Mouse (Mus musculus): ENCODE data around the gene Olfr1026. TPM values are rescaled to one million over a fixed set of nuclear protein-coding genes. Genes with fewer than 3 reads are reported as not detected.

Gene Olfr1026
- polyA plus RNA-seq (2012; rRNA removed): not detected in 2 replicates

DNA sequence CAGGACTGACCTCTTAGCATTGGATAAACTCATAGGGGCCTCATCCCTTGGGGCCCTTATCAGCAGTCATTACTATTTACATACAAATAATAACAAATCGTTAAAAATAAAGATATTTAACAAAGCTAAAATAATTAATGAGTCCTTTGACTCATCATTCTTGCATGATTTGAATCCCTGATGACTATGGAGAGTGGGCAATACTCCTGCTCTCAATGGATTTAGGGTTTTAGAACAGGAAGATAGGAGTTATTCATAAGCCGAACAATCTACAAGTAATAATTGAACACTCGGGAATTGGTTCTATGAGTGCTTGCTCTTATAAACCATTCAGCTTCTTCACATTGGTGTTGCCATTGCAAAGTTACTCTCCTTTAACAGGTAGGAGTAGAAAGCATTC is at the start of gene Olfr1026:
Gene Olfr1026 (plus strand): TSS at position 301 of the 400 bp plus-strand sequence.

DNA sequence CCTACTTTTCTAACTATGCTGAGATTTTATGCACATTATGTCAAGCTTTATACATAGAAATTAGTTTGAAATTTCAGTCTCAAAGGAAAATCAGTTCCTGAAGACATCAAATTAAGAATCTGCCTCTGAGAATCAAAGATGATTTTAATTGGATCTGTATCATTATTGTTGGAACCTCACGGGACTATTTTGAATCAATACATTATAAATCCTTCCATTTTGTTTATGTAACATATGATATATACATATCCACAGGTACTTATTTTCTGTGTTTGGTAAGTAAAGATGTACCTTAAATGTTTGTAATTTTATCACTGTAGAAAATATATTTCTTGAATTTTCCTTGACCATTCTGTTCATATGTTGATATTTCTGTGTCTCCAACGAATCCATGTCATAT is 36.0 kb upstream of the Olfr1026 start, which contains the start of gene Olfr1023:
Gene Olfr1023 (plus strand): TSS at position 301 of the 400 bp plus-strand sequence.

DNA sequence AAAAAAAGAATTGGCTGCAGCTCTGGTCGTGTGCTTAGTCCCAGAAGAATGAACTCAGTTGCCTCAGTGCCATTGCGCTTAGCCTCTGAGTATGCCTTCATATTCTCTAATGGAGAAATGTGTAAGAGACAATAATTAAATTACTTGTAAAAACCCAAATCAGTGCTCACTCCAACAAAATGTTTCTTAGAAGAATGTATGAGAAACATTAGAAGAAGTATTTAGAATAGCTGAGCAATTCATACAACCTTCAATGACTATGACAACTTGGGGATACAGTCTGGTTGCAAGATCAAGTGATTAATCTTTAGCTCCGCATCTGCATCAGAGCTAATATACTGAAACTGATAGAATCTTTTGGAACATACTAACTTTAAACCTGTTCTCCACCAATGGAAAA is 16.4 kb upstream of the Olfr1026 start, which contains the start of gene Olfr1024:
Gene Olfr1024 (minus strand): TSS at position 101 of the 400 bp plus-strand sequence.

DNA sequence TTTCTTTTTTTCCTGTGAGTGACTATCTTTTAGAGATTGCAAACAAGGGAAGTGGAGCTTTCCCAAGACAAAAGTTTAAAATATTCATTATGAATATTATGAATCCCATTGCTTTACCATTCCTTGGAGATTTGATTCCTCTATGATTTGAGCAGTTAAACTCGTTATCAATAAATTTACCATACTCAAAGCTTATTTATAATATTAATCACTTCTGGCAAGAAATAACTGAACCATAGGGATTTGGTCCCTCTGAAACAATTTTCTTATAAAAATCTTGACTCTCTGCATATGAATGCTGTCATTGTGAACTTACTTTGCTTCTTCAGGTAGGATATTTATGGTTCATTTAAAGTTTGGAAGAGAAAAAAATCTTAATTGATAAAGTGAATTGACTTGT is 6.5 kb upstream of the Olfr1026 start, which contains the start of gene Olfr1025-ps1:
Gene Olfr1025-ps1 (plus strand): TSS at position 301 of the 400 bp plus-strand sequence.

DNA sequence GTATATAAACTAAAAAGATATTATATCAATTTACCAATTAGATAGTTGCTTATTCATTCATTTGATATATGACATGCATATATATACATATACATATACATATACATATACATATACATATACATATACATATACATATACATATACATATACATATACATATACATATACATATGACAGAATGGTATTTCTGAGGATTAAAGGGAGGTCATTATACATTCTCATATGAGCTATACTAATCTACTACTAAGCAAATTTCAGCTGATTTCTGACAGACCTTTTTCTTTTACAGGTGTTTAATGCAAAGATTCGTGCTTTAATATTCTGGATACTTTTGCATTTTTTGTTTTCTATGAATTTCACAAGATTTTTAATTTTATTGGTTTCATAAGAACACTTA is 28.8 kb downstream of the Olfr1026 start, which contains the start of gene Olfr1028:
Gene Olfr1028 (plus strand): TSS at position 301 of the 400 bp plus-strand sequence.

DNA sequence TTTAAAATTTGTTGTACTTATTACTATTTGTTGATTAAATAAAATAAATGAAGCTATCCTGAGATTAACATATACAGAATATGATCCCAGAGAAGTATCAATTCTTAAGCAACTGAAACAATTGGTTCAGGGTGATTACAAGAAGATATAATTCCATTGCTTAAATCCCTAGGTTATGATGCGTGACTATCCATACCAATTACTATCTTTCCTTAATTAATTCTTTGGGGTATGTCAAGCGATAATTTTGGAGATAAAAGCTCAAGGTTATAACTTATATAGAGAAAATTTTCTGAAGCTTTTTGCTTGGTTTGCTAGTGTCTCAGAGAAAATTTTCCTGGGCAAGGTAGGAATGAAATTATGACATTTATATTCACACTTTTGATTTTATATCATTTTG is 52.2 kb downstream of the Olfr1026 start, which contains the start of gene Olfr1029:
Gene Olfr1029 (plus strand): TSS at position 301 of the 400 bp plus-strand sequence.

Other genes starting within 250 kb of the Olfr1026 start
- gene Olfr1006, start 242.8 kb upstream of the Olfr1026 start, polyA plus RNA-seq (2012; rRNA removed): not detected in 2 replicates
- gene Olfr1008, start 232.1 kb upstream of the Olfr1026 start, polyA plus RNA-seq (2012; rRNA removed): not detected in 2 replicates
- gene Olfr1009, start 206.1 kb upstream of the Olfr1026 start, polyA plus RNA-seq (2012; rRNA removed): not detected in 2 replicates
- not detected in 2 replicates for gene Olfr1012, start 158.8 kb upstream of the Olfr1026 start, polyA plus RNA-seq (2012; rRNA removed)
- not detected in 2 replicates for gene Olfr1013, start 154.5 kb upstream of the Olfr1026 start, polyA plus RNA-seq (2012; rRNA removed)
- not detected in 2 replicates for gene Olfr1014, start 148.8 kb upstream of the Olfr1026 start, polyA plus RNA-seq (2012; rRNA removed)
- not detected in 2 replicates for gene Olfr1015, start 139.5 kb upstream of the Olfr1026 start, polyA plus RNA-seq (2012; rRNA removed)
- not detected in 2 replicates for gene Olfr1016, start 119.0 kb upstream of the Olfr1026 start, polyA plus RNA-seq (2012; rRNA removed)
- not detected in 2 replicates for gene Olfr1018, start 103.1 kb upstream of the Olfr1026 start, polyA plus RNA-seq (2012; rRNA removed)
- gene Olfr1019, start 76.1 kb upstream of the Olfr1026 start, polyA plus RNA-seq (2012; rRNA removed): not detected in 2 replicates
- not detected in 2 replicates for gene Olfr1020, start 74.5 kb upstream of the Olfr1026 start, polyA plus RNA-seq (2012; rRNA removed)
- gene Olfr1022, start 53.0 kb upstream of the Olfr1026 start, polyA plus RNA-seq (2012; rRNA removed): not detected in 2 replicates
- not detected in 2 replicates for gene Olfr1023, start 35.9 kb upstream of the Olfr1026 start, polyA plus RNA-seq (2012; rRNA removed)
- not detected in 2 replicates for gene Olfr1024, start 16.5 kb upstream of the Olfr1026 start, polyA plus RNA-seq (2012; rRNA removed)
- not detected in 2 replicates for gene Olfr1025-ps1, start 6.4 kb upstream of the Olfr1026 start, polyA plus RNA-seq (2012; rRNA removed)
- not detected in 2 replicates for gene Olfr1028, start 28.9 kb downstream of the Olfr1026 start, polyA plus RNA-seq (2012; rRNA removed)
- not detected in 2 replicates for gene Olfr1029, start 52.3 kb downstream of the Olfr1026 start, polyA plus RNA-seq (2012; rRNA removed)
- gene Olfr1030, start 57.7 kb downstream of the Olfr1026 start, polyA plus RNA-seq (2012; rRNA removed): not detected in 2 replicates
- not detected in 2 replicates for gene Olfr1031, start 68.7 kb downstream of the Olfr1026 start, polyA plus RNA-seq (2012; rRNA removed)
- gene Olfr1032, start 84.0 kb downstream of the Olfr1026 start, polyA plus RNA-seq (2012; rRNA removed): not detected in 2 replicates
- 3.3 and 3.4 TPM in 2 replicates for gene Olfr1033, start 99.1 kb downstream of the Olfr1026 start, polyA plus RNA-seq (2012; rRNA removed)
- gene Olfr1034, start 124.3 kb downstream of the Olfr1026 start, polyA plus RNA-seq (2012; rRNA removed): 0.94 and 1.0 TPM in 2 replicates
- not detected in 2 replicates for gene Olfr1036, start 152.4 kb downstream of the Olfr1026 start, polyA plus RNA-seq (2012; rRNA removed)
- gene Olfr1037, start 165.8 kb downstream of the Olfr1026 start, polyA plus RNA-seq (2012; rRNA removed): not detected in 2 replicates
- not detected in 2 replicates for gene Olfr1039, start 214.4 kb downstream of the Olfr1026 start, polyA plus RNA-seq (2012; rRNA removed)
- not detected in 2 replicates for gene Olfr1040, start 225.2 kb downstream of the Olfr1026 start, polyA plus RNA-seq (2012; rRNA removed)
- gene Olfr1042, start 240.3 kb downstream of the Olfr1026 start, polyA plus RNA-seq (2012; rRNA removed): not detected in 2 replicates
- not detected in 2 replicates for gene Olfr1043, start 246.0 kb downstream of the Olfr1026 start, polyA plus RNA-seq (2012; rRNA removed)